Mouse (Mus musculus) neutrophil, adult 65 days (primary cell): Measurements from ENCODE around the gene Tmem132c. TPM values are rescaled to one million over a fixed set of nuclear protein-coding genes. Genes with fewer than 3 reads are reported as not detected.

Source experiments
- total RNA-seq: library from RNA; stranded (reverse); gene quantifications from 2 replicates; pipeline ENCODE4 v1.2.4, GENCODE M21; 2023

Tmem132c gene
- not detected in 2 replicates for total RNA-seq

DNA sequence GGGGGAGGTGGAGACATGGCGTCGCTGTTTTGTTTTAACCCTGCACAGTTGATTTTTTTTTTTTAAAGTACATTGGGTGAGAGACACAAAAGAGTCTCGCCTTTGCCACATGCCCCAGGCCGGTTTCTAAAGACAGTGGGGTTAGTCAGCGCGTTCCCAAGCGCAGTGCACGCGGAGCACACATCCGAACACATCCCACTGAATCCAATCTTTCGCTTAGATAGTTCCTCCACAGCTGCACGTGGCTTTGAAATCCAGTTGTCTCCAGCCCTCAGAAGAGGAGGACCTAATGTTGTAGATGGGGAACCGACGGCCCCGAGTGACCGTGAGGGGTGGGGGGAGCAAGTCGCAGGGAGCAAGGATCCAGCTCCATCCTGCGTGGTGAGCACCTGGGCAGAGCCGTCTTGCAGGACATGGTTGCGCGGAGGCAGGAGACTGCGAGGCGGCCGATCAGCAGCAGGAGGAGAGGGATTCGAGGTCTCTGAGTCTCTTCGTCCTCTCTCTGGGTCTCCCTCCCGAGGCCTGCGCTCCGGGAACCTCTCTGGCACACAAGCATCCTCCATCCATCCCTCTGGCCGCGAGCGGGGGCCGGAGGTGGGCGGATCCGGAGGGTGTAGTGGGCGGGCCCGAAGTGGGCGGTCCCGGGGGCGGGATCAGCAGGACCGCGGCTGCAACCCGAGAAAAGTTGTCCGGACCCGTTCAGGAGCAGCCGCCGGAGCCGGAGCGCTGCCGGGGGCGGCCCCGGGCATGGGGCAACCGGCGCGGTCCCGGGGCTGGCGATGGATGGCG, at the start of gene Tmem132c:
Gene Tmem132c (plus strand): TSS at position 673 of the 789 bp plus-strand sequence.

